Mouse (Mus musculus): ENCODE results near the gene Kmt2b.

The Kmt2b gene

GRCm38 (mm10) chr7:30534633-30535577 is 53.6 kb downstream of the Kmt2b start, which contains the start of gene Arhgap33:
TSS of gene Arhgap33 (minus strand) at chr7:30535060.
- peak; percentile 95 for DNase-seq (ENCODE audit: low read depth, low spot score)

- DNase-seq (ENCODE audit: low read depth, low spot score), result no peak
Measured at GRCm38 (mm10) chr7:30533941-30534632, 54.4 kb downstream of the Kmt2b start.

GRCm38 (mm10) chr7:30532931-30533330 is 55.6 kb downstream of the Kmt2b start:
- no peak for DNase-seq (ENCODE audit: low read depth, low spot score)

- no peak for DNase-seq (ENCODE audit: low read depth, low spot score)
Measured at GRCm38 (mm10) chr7:30531291-30531815, 57.2 kb downstream of the Kmt2b start.

- no peak for DNase-seq (ENCODE audit: low read depth, low spot score)
Measured at GRCm38 (mm10) chr7:30526981-30527380, 61.5 kb downstream of the Kmt2b start.

- no peak for DNase-seq (ENCODE audit: low read depth, low spot score)
Measured at GRCm38 (mm10) chr7:30526399-30526798, 62.1 kb downstream of the Kmt2b start.

- DNase-seq (ENCODE audit: low read depth, low spot score), result peak; percentile 26
Measured at GRCm38 (mm10) chr7:30525954-30526353, 62.6 kb downstream of the Kmt2b start.

GRCm38 (mm10) chr7:30524487-30524886 is 64.0 kb downstream of the Kmt2b start:
- no peak for DNase-seq (ENCODE audit: low read depth, low spot score)

- DNase-seq (ENCODE audit: low read depth, low spot score), result no peak
Measured at GRCm38 (mm10) chr7:30522871-30523270, 65.7 kb downstream of the Kmt2b start.

- no peak for DNase-seq (ENCODE audit: low read depth, low spot score)
Measured at GRCm38 (mm10) chr7:30520856-30521255, 67.7 kb downstream of the Kmt2b start.

- DNase-seq (ENCODE audit: low read depth, low spot score), result no peak
Measured at GRCm38 (mm10) chr7:30520396-30520795, 68.1 kb downstream of the Kmt2b start.

Measured in ES-CJ7 (cell line).